Mouse (Mus musculus) 3T3-L1 (cell line): ENCODE measurements at regions not wholly inside any gene's neighbourhood (a gene's known extent, or its start where the extent isn't known, plus 50 kb on each side); places are given as distances from the start of the nearest gene placed in this dataset.

Source experiments
- DNase-seq: peaks from one replicate; pipeline ENCODE4 v3.0.0-alpha.2; 2015; ENCODE audit warnings: low read depth, low spot score

GRCm38 (mm10) chr9:35360139-35361100 is 60.5 kb upstream of the Cdon start:
- no peak for DNase-seq

- no peak for DNase-seq
Observed at GRCm38 (mm10) chr9:35361432-35361831, 59.5 kb upstream of the Cdon start.

GRCm38 (mm10) chr9:35362276-35362675 is 58.7 kb upstream of the Cdon start:
- DNase-seq, result peak; percentile 68

- DNase-seq, result no peak
Observed at GRCm38 (mm10) chr9:35363079-35363478, 57.8 kb upstream of the Cdon start.

GRCm38 (mm10) chr9:35363936-35364335 is 57.0 kb upstream of the Cdon start:
- DNase-seq, result no peak

- peak; percentile 60 for DNase-seq
Observed at GRCm38 (mm10) chr9:35365975-35366374, 55.0 kb upstream of the Cdon start.

- DNase-seq, result no peak
Observed at GRCm38 (mm10) chr9:35369063-35369462, 51.9 kb upstream of the Cdon start.

- peak; percentile 77 for DNase-seq
Observed at GRCm38 (mm10) chr9:35370031-35370430, 50.9 kb upstream of the Cdon start.

GRCm38 (mm10) chr9:35370895-35371294 is 50.0 kb upstream of the Cdon start:
- no peak for DNase-seq
